Mouse (Mus musculus) hindbrain, postnatal 0 days (tissue): ENCODE results near the gene Copz1. TPM values are rescaled to one million over a fixed set of nuclear protein-coding genes. Genes with fewer than 3 reads are reported as not detected.
A peak's percentile ranks its signal among the peaks of the same experiment; 100 is the strongest.

Experiments
- ATAC-seq: fragments of 200-750 bp; cut with Nextera tagmentation; 2 replicates; pipeline ENCODE4 v1.8.0; 2017; ENCODE audit warnings: mild to moderate bottlenecking, moderate TSS enrichment, moderate library complexity
- DNase-seq: peaks from one replicate; pipeline ENCODE4 v3.0.0-alpha.2; 2015; ENCODE audit warnings: low spot score
- H3K27ac ChIP-seq: fragments of 300-500 bp; sonication (generic); 2 replicates; pipeline ENCODE4 v1.5.1; 2014; ENCODE audit warnings: mild to moderate bottlenecking
- H3K27me3 ChIP-seq: fragments of 300-500 bp; sonication (generic); 2 replicates; pipeline ENCODE4 v1.6.1; 2014; ENCODE audit warnings: low read length, mixed read lengths; ENCODE audit not compliant: insufficient read depth
- H3K36me3 ChIP-seq: fragments of 300-500 bp; sonication (generic); 2 replicates; pipeline ENCODE4 v1.6.1; 2014; ENCODE audit warnings: low read length, mixed read lengths; ENCODE audit not compliant: insufficient read depth
- H3K4me1 ChIP-seq: fragments of 300-500 bp; sonication (generic); 2 replicates; pipeline ENCODE4 v1.6.1; 2014; ENCODE audit warnings: antibody characterized with exemption, low read length, mixed read lengths; ENCODE audit not compliant: insufficient read depth
- H3K4me2 ChIP-seq: fragments of 300-500 bp; sonication (generic); 2 replicates; pipeline ENCODE4 v1.6.1; 2014; ENCODE audit warnings: low read depth, mild to moderate bottlenecking, low read length, moderate library complexity, mixed read lengths
- H3K4me3 ChIP-seq: fragments of 300-500 bp; sonication (generic); 2 replicates; pipeline ENCODE4 v1.5.1; 2014; ENCODE audit warnings: low read length
- H3K9ac ChIP-seq: fragments of 300-500 bp; sonication (generic); replicated peaks from 2 replicates; pipeline ENCODE4 v1.6.1; 2014; ENCODE audit warnings: mild to moderate bottlenecking, low read length, moderate library complexity, mixed read lengths
- H3K9me3 ChIP-seq: fragments of 300-500 bp; sonication (generic); 2 replicates; pipeline ENCODE4 v1.6.1; 2016; ENCODE audit warnings: low read length, mixed read lengths
- CTCF ChIP-seq: IDR thresholded peaks from 2 replicates; pipeline ENCODE4 v1.5.1; 2016; ENCODE audit warnings: antibody characterized with exemption, control low read depth, low read depth
- WGBS: fragments of 180-500 bp; shearing (Covaris S2); extraction: QIAGEN DNeasy Blood & Tissue Kit; methylation state at CpG from one replicate; pipeline ENCODE4 v1.1.7; 2014; 5-methylcytosine and 5-hydroxymethylcytosine counted together
- polyA plus RNA-seq: library from polyadenylated mRNA; unstranded; fragments of >200 nt; fragmentation: Nextera tagmentation; extraction: Ambion mirVana; gene quantifications from 2 replicates; pipeline ENCODE4 v1.2.1, GENCODE M21; 2015
- total RNA-seq: library from RNA; depleted of rRNA; stranded (reverse); fragments of >200 nt; gene quantifications from 2 replicates; pipeline ENCODE4 v1.2.3, GENCODE M21; 2014

The Copz1 gene
- total and polyA plus RNA-seq, 2 experiments from 2014 or later, result 155 to 181 TPM

DNA sequence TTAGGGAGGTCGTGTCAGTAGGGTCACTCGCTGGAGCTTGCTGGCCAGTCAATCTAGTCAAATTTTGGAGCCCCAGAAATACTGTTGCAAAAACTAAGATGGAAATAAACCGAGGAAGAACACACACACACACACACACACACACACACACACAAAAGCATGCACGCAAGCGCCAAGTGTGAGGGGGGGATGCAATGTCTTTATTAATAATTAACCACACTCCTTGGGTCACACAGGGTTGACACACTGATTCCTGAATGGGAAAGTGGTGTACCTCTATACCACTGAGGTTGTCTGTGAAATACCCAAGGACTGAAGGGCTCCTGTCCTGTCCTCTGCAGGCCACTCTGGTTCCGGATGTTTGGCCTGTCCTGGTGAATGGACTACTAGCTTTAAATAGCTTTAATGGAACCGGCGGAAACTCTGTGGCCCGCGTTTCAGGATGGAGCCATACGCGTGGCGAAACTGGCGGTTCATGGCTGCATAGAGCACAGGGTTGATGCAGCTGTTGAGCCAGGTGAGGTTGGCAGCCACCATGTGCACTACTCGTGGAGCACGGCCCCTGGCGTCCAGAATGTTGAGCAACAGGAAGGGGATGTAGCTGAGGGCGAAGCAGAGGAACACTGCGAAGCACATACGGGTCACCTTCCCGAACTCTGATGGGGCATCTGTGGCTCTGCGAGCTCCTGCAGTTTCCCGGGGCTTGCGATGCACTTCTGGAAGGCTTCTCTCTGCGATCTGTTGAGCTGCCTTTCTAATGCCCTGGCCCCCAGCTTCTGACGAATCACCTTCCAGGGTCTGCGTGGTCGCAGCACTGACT is 35.8 kb downstream of the Copz1 start:
- TF ChIP-seq CTCF, result peak; percentile 45
- no peak overlapping the region for H3K9ac ChIP-seq
- no peak overlapping the region for H3K4me3 ChIP-seq

DNA sequence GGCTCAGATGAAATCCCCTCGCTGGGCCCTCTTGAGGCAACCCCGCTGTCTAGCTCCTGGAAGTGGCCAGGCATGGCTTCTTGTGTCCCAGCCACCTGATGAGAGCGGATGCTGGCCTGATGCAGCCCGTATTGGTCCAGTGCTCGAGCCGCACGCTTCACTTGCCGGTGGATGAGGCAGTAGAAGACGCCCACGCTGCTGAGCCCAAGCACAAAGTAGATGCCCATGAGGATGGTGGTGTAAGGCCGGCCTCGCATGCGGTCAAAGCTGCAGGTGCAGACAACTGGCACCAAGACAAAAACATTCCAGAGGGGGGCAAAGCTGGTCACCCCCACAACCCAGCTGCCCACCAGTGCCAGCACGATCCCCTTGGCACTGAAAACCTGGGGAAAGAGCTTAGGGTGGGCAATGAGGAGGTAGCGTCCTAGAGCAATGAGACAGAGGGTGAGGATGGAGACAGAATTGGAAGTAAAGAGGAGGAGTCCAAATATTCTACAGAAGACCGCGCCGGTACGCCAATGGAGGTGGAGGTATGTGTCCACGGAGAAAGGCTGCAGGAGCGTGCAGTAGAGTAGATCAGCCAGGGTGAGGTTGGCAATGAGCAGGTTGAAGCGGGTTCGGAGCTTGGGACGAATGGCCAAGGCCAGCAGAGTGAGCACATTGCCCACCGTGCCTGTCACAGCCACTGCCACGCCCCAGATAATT is 36.5 kb downstream of the Copz1 start:
- Histone ChIP-seq H3K9me3 (no peaks in the 10 kb centered on the region), H3K4me1 (peaks cover 12% of the 10 kb centered on the region), H3K4me2 (no peak overlapping the region), H3K9ac (no peak overlapping the region), H3K36me3 (no peaks in the 10 kb centered on the region), H3K4me3 (no peak overlapping the region), H3K27me3 (no peaks in the 10 kb centered on the region), H3K27ac (no peak overlapping the region)
- no peak for ATAC-seq
- 56% methylated on average over 26 of the region's 26 CpGs for WGBS
- TF ChIP-seq CTCF, result no peak
- DNase-seq, result no peak

More for the DNA sequence above, 35.8 kb downstream of the Copz1 start:
- no peaks in the 10 kb centered on the region for H3K27me3 ChIP-seq
- peaks cover 17% of the 10 kb centered on the region for H3K4me1 ChIP-seq
- H3K27ac ChIP-seq, result no peak overlapping the region
- DNase-seq (no peak), ATAC-seq (no peak)
- H3K4me2 ChIP-seq, result no peak overlapping the region
- WGBS, result 46% methylated on average over 28 of the region's 28 CpGs
- no peaks in the 10 kb centered on the region for H3K9me3 ChIP-seq
- H3K36me3 ChIP-seq, result no peaks in the 10 kb centered on the region

DNA sequence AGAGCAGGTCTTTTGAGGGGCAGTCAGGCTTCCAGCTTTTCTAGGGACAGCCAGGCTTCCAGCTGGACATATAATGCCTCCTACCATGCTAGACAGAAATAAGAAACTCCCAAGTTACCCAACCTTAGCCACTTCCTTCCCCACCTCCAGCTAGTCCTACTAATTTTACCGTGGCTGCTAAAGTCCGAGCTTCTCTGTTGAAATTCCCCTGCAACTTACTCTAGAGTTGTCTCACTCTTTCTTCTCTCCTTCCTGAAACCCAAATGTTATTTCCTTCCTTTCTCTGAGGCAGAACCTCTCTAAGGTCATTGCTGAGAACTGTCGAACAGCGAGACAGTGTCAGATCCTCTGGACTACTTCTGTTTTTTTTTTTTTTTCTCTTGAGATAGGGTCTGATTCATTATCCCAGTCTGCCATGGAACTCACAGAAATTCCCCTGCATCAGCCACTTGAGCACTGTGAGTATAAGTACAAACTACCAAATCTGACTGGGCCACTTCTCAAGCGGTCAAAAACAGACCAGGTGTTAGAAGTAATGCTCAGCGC is 37.9 kb downstream of the Copz1 start, which contains the start of gene Gpr84:
Gene Gpr84, minus strand, starts transcription at position 248 of the 546 bp plus-strand sequence.
- 0 out of 2 replicates have a peak, but pooled peaks cover 6% of the 10 kb centered on the region for H3K4me1 ChIP-seq
- TF ChIP-seq CTCF, result no peak
- 72% methylated on average over 6 of the region's 6 CpGs for WGBS

DNA sequence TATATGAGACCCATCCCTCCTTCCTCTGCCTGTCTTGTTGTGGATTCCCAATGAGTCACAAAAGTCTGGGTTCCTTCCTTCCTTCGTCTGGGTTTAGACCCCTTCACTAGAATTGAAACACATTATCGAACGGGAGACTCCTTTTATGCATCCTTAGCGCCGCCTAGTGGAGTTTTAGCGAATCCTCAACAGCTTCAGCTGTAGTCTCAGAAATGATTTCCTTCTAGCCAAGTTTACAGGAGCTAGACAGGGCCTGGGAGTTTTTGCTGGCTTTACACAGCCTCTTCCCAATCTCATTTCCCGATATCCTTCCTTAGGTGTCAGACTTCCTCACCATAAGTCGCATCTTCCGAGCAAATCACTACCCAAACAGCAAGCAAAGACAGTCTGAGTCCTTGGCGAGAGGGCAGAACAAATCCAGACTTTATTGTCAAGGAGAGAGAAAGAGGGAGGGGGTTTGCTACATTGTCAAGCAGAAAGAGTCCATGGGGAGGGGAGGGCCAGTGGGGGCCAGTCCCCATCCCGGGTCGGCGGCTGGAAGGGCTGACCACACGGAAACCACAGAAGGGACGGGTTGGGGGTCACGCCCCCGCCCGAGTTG is 41.1 kb downstream of the Copz1 start:
- H3K4me3 ChIP-seq, result no peak overlapping the region

More for the DNA sequence above, 37.9 kb downstream of the Copz1 start, which contains the start of gene Gpr84:
- H3K27me3 ChIP-seq, result no peaks in the 10 kb centered on the region
- H3K36me3 ChIP-seq, result no peaks in the 10 kb centered on the region
- DNase-seq (no peak), ATAC-seq (no peak)
- H3K27ac ChIP-seq, result no peak within 1 kb of the TSS
- no peaks in the 10 kb centered on the region for H3K9me3 ChIP-seq
- no peak within 1 kb of the TSS for H3K9ac ChIP-seq
- no peak within 1 kb of the TSS for H3K4me3 ChIP-seq
- H3K4me2 ChIP-seq, result no peak within 1 kb of the TSS

DNA sequence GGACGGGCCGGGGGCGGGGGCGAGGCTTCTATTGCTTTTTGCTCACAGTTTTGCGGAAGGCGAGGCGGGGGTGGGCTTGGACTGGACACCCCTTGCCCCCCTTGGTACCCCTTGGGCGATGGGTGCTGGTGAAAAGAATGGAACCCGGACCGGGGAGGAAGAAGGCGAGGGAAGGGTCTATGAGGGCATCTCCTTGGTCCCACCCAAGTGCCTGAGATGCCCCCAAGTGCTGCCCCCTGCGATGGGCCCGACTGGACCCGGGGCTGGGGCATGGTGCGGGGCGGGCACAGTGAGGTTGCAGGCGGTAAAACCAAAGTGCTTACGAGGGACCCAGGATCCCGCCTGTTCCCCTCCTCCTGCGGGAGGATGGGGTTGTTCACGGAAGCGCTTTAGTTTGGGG is 41.7 kb downstream of the Copz1 start:
- peak overlapping the region; percentile 33; the same call in 1 of the 2 replicates for H3K9ac ChIP-seq
- peak overlapping the region; percentile 18; the same call in 1 of the 2 replicates for H3K4me3 ChIP-seq
- ATAC-seq, result no peak
- H3K36me3 ChIP-seq, result peaks cover 20% of the 10 kb centered on the region
- H3K27me3 ChIP-seq, result no peaks in the 10 kb centered on the region
- peak overlapping the region; percentile 53 for H3K4me2 ChIP-seq
- no peaks in the 10 kb centered on the region for H3K4me1 ChIP-seq
- DNase-seq, result no peak
- peak overlapping the region; percentile 34; the same call in 1 of the 2 replicates for H3K27ac ChIP-seq
- WGBS, result 40% methylated on average over 20 of the region's 22 CpGs
- TF ChIP-seq CTCF, result no peak
- no peaks in the 10 kb centered on the region for H3K9me3 ChIP-seq

More for the DNA sequence above, 41.1 kb downstream of the Copz1 start:
- peak; percentile 93 for DNase-seq
- WGBS, result 15% methylated on average over 18 of the region's 18 CpGs
- Histone ChIP-seq H3K4me2 (peak overlapping the region; percentile 53; the same call in 1 of the 2 replicates), H3K27me3 (no peaks in the 10 kb centered on the region), H3K36me3 (peaks cover 20% of the 10 kb centered on the region), H3K4me1 (no peaks in the 10 kb centered on the region), H3K9me3 (no peaks in the 10 kb centered on the region), H3K9ac (no peak overlapping the region; the same call in 1 of the 2 replicates), H3K27ac (peak overlapping the region; percentile 34)
- TF ChIP-seq CTCF, result peak; percentile 88
- ATAC-seq, result no peak

DNA sequence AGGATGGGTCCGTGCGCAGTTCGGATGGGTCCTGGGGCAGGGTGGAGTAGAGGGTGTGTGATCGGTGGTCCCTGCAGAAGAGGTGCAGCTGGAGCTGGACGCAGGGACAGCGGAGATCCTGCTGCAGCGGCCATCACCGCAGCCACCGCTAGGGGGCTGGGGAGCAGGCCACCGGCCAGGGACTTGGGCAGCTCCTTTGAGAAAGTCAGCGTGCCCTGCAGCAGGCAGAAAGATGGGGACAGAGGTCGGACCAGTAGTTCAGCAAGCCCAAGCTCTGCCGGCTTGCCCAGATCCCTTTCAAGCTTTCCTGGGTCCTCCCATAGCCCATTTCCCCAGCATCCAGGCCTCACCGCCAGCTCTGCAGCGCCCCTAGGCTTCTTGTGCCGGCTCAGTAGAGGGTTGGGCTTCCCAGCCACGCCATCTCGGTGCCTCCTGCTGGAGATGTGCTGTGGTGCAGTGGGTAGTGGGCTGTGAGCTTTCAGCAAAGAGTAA is 42.5 kb downstream of the Copz1 start:
- ATAC-seq (peak; percentile 90), DNase-seq (peak; percentile 87)
- peak; percentile 86 for TF ChIP-seq CTCF
- peak overlapping the region; percentile 53 for H3K4me2 ChIP-seq
- peak overlapping the region; percentile 18 for H3K4me3 ChIP-seq
- H3K27ac ChIP-seq, result peak overlapping the region; percentile 32; the same call in 1 of the 2 replicates
- H3K9ac ChIP-seq, result 0 out of 2 replicates have a peak overlapping the region, but pooled peaks have one; percentile 33
- H3K27me3 ChIP-seq, result no peaks in the 10 kb centered on the region
- peaks cover 20% of the 10 kb centered on the region for H3K36me3 ChIP-seq
- WGBS, result 5% methylated on average over 18 of the region's 18 CpGs
- no peaks in the 10 kb centered on the region for H3K4me1 ChIP-seq
- no peaks in the 10 kb centered on the region for H3K9me3 ChIP-seq
